Mouse (Mus musculus): ENCODE measurements around the gene Zc3h12c. TPM values are rescaled to one million over a fixed set of nuclear protein-coding genes. Genes with fewer than 3 reads are reported as not detected.
A peak's percentile ranks its signal among the peaks of the same experiment; 100 is the strongest.

Zc3h12c gene
- polyA plus RNA-seq, 1 experiment from 2014 or later: 4.4 TPM

- no peaks in the 10 kb centered on the region for H3K4me1 ChIP-seq (ENCODE audit: control insufficient read depth, insufficient read depth, low read length)
- ATAC-seq (ENCODE audit: low read depth) (no peak), DNase-seq (ENCODE audit: low spot score) (no peak)
- H3K27ac ChIP-seq (replicated peaks; ENCODE audit: low read depth, low read length): no peak overlapping the region
- no peaks in the 10 kb centered on the region for H3K36me3 ChIP-seq (ENCODE audit: control insufficient read depth, insufficient read depth, low read length)
- H3K4me2 ChIP-seq (ENCODE audit: low read depth, low read length): no peak overlapping the region
- whole genome bisulfite sequencing: 74% methylated on average over 8 of the region's 8 CpGs
- no peak overlapping the region for H3K4me3 ChIP-seq (ENCODE audit: low read depth, low read length)
- H3K27me3 ChIP-seq (replicated peaks; ENCODE audit: control insufficient read depth, insufficient read depth, low read length): no peaks in the 10 kb centered on the region
- no peaks in the 10 kb centered on the region for H3K9me3 ChIP-seq (ENCODE audit: control insufficient read depth, low read length)
- no peak overlapping the region for H3K9ac ChIP-seq (ENCODE audit: low read depth, low read length)
These were observed 64.2 kb downstream of the Zc3h12c start for GRCm38 (mm10) chr9:52104225-52104615.

- DNase-seq (ENCODE audit: low spot score): no peak
- H3K4me1 ChIP-seq (ENCODE audit: control insufficient read depth, insufficient read depth, low read length): no peaks in the 10 kb centered on the region
- no peak for ATAC-seq (ENCODE audit: low read depth)
- H3K4me2 ChIP-seq (ENCODE audit: low read depth, low read length): no peak overlapping the region
- H3K27ac ChIP-seq (replicated peaks; ENCODE audit: low read depth, low read length): no peak overlapping the region
- WGBS: 73% methylated on average over 9 of the region's 9 CpGs
- no peaks in the 10 kb centered on the region for H3K27me3 ChIP-seq (replicated peaks; ENCODE audit: control insufficient read depth, insufficient read depth, low read length)
- H3K9me3 ChIP-seq (ENCODE audit: control insufficient read depth, low read length): no peaks in the 10 kb centered on the region
- H3K9ac ChIP-seq (ENCODE audit: low read depth, low read length): no peak overlapping the region
- H3K4me3 ChIP-seq (ENCODE audit: low read depth, low read length): no peak overlapping the region
- H3K36me3 ChIP-seq (ENCODE audit: control insufficient read depth, insufficient read depth, low read length): no peaks in the 10 kb centered on the region
These were observed 64.7 kb downstream of the Zc3h12c start for GRCm38 (mm10) chr9:52103448-52104224.

- Histone ChIP-seq H3K27ac (replicated peaks; ENCODE audit: low read depth, low read length) (no peak overlapping the region; the same call in 1 of the 2 replicates), H3K9ac (ENCODE audit: low read depth, low read length) (no peak overlapping the region), H3K4me1 (ENCODE audit: control insufficient read depth, insufficient read depth, low read length) (no peaks in the 10 kb centered on the region), H3K36me3 (ENCODE audit: control insufficient read depth, insufficient read depth, low read length) (no peaks in the 10 kb centered on the region), H3K9me3 (ENCODE audit: control insufficient read depth, low read length) (no peaks in the 10 kb centered on the region), H3K4me3 (ENCODE audit: low read depth, low read length) (no peak overlapping the region), H3K27me3 (replicated peaks; ENCODE audit: control insufficient read depth, insufficient read depth, low read length) (no peaks in the 10 kb centered on the region), H3K4me2 (ENCODE audit: low read depth, low read length) (no peak overlapping the region)
- whole genome bisulfite sequencing: 54% methylated on average over 13 of the region's 13 CpGs
- peak; percentile 19; the same call in 1 of the 2 replicates for ATAC-seq (ENCODE audit: low read depth)
- peak; percentile 16 for DNase-seq (ENCODE audit: low spot score)
These were observed 66.1 kb downstream of the Zc3h12c start for GRCm38 (mm10) chr9:52102060-52102844.

GRCm38 (mm10) chr9:52100426-52100825 is 67.9 kb downstream of the Zc3h12c start:
- Histone ChIP-seq H3K4me3 (ENCODE audit: low read depth, low read length) (no peak overlapping the region), H3K9ac (ENCODE audit: low read depth, low read length) (no peak overlapping the region), H3K27ac (replicated peaks; ENCODE audit: low read depth, low read length) (no peak overlapping the region), H3K27me3 (replicated peaks; ENCODE audit: control insufficient read depth, insufficient read depth, low read length) (no peaks in the 10 kb centered on the region), H3K36me3 (ENCODE audit: control insufficient read depth, insufficient read depth, low read length) (no peaks in the 10 kb centered on the region), H3K4me2 (ENCODE audit: low read depth, low read length) (no peak overlapping the region), H3K9me3 (ENCODE audit: control insufficient read depth, low read length) (no peaks in the 10 kb centered on the region), H3K4me1 (ENCODE audit: control insufficient read depth, insufficient read depth, low read length) (no peaks in the 10 kb centered on the region)
- 89% methylated on average over 14 of the region's 14 CpGs for WGBS
- ATAC-seq (ENCODE audit: low read depth) (no peak), DNase-seq (ENCODE audit: low spot score) (no peak)

GRCm38 (mm10) chr9:52098600-52098999 is 69.8 kb downstream of the Zc3h12c start:
- DNase-seq (ENCODE audit: low spot score) (peak; percentile 80), ATAC-seq (ENCODE audit: low read depth) (peak; percentile 73)
- Histone ChIP-seq H3K9me3 (ENCODE audit: control insufficient read depth, low read length) (no peaks in the 10 kb centered on the region), H3K4me3 (ENCODE audit: low read depth, low read length) (no peak overlapping the region), H3K27ac (replicated peaks; ENCODE audit: low read depth, low read length) (no peak overlapping the region), H3K36me3 (ENCODE audit: control insufficient read depth, insufficient read depth, low read length) (no peaks in the 10 kb centered on the region), H3K4me2 (ENCODE audit: low read depth, low read length) (no peak overlapping the region), H3K4me1 (ENCODE audit: control insufficient read depth, insufficient read depth, low read length) (no peaks in the 10 kb centered on the region), H3K27me3 (replicated peaks; ENCODE audit: control insufficient read depth, insufficient read depth, low read length) (no peaks in the 10 kb centered on the region), H3K9ac (ENCODE audit: low read depth, low read length) (no peak overlapping the region)
- WGBS: 4% methylated on average over 7 of the region's 7 CpGs

- DNase-seq (ENCODE audit: low spot score) (no peak), ATAC-seq (ENCODE audit: low read depth) (no peak)
- Histone ChIP-seq H3K36me3 (ENCODE audit: control insufficient read depth, insufficient read depth, low read length) (no peaks in the 10 kb centered on the region), H3K27ac (replicated peaks; ENCODE audit: low read depth, low read length) (no peak overlapping the region), H3K9me3 (ENCODE audit: control insufficient read depth, low read length) (no peaks in the 10 kb centered on the region), H3K4me1 (ENCODE audit: control insufficient read depth, insufficient read depth, low read length) (no peaks in the 10 kb centered on the region), H3K27me3 (replicated peaks; ENCODE audit: control insufficient read depth, insufficient read depth, low read length) (no peaks in the 10 kb centered on the region), H3K4me3 (ENCODE audit: low read depth, low read length) (no peak overlapping the region), H3K4me2 (ENCODE audit: low read depth, low read length) (no peak overlapping the region), H3K9ac (ENCODE audit: low read depth, low read length) (no peak overlapping the region)
- 14% methylated on average over 1 of the region's 1 CpGs for WGBS
These were observed 71.0 kb downstream of the Zc3h12c start for GRCm38 (mm10) chr9:52097386-52097785.

GRCm38 (mm10) chr9:52095666-52096065 is 72.7 kb downstream of the Zc3h12c start:
- no peak overlapping the region for H3K4me2 ChIP-seq (ENCODE audit: low read depth, low read length)
- ATAC-seq (ENCODE audit: low read depth) (no peak), DNase-seq (ENCODE audit: low spot score) (no peak)
- no peak overlapping the region for H3K9ac ChIP-seq (ENCODE audit: low read depth, low read length)
- H3K4me1 ChIP-seq (ENCODE audit: control insufficient read depth, insufficient read depth, low read length): no peaks in the 10 kb centered on the region
- H3K4me3 ChIP-seq (ENCODE audit: low read depth, low read length): no peak overlapping the region
- no peak overlapping the region for H3K27ac ChIP-seq (replicated peaks; ENCODE audit: low read depth, low read length)
- H3K9me3 ChIP-seq (ENCODE audit: control insufficient read depth, low read length): no peaks in the 10 kb centered on the region
- 0 out of 2 replicates have a peak, but pooled peaks cover 5% of the 10 kb centered on the region for H3K36me3 ChIP-seq (ENCODE audit: control insufficient read depth, insufficient read depth, low read length)
- WGBS: 53% methylated on average over 3 of the region's 3 CpGs
- no peaks in the 10 kb centered on the region for H3K27me3 ChIP-seq (replicated peaks; ENCODE audit: control insufficient read depth, insufficient read depth, low read length)

GRCm38 (mm10) chr9:52094471-52094980 is 73.8 kb downstream of the Zc3h12c start:
- DNase-seq (ENCODE audit: low spot score) (peak; percentile 33), ATAC-seq (ENCODE audit: low read depth) (no peak)
- no peak overlapping the region for H3K4me3 ChIP-seq (ENCODE audit: low read depth, low read length)
- no peaks in the 10 kb centered on the region for H3K9me3 ChIP-seq (ENCODE audit: control insufficient read depth, low read length)
- no peaks in the 10 kb centered on the region for H3K4me1 ChIP-seq (ENCODE audit: control insufficient read depth, insufficient read depth, low read length)
- H3K27ac ChIP-seq (replicated peaks; ENCODE audit: low read depth, low read length): no peak overlapping the region
- H3K9ac ChIP-seq (ENCODE audit: low read depth, low read length): no peak overlapping the region
- no peak overlapping the region for H3K4me2 ChIP-seq (ENCODE audit: low read depth, low read length)
- WGBS: 82% methylated on average over 10 of the region's 10 CpGs
- no peaks in the 10 kb centered on the region for H3K27me3 ChIP-seq (replicated peaks; ENCODE audit: control insufficient read depth, insufficient read depth, low read length)
- H3K36me3 ChIP-seq (ENCODE audit: control insufficient read depth, insufficient read depth, low read length): peaks cover 5% of the 10 kb centered on the region; the same call in 1 of the 2 replicates
